In genomic region chr8:80821367-80822225, GRCm38 (mm10) we compare ENCODE assay signal across 17 mouse cellular contexts. TPM values are rescaled to one million over a fixed set of nuclear protein-coding genes. Genes with fewer than 3 reads are reported as not detected.
DNase-seq lines count a peak whose midpoint lies in the region; ATAC-seq and TF ChIP-seq lines count a peak whose summit lies in the region.
"Had no signal": no experiment of that assay in that cellular context is flagged by ENCODE, and none has a peak within 500 bp of the region (broad histone marks: within the 10 kb centered on the region; RNA-seq: fewer than 3 reads in every experiment).

No protein-coding gene starts in this region.

- H3K9me3 ChIP-seq in heart, embryonic 14.5 days (ENCODE audit: control insufficient read depth, low read length): no peaks in the 10 kb centered on the region
- no peaks in the 10 kb centered on the region for H3K9me3 ChIP-seq in liver, postnatal 0 days (ENCODE audit: low read length)
- H3K9me3 ChIP-seq in liver, embryonic 12.5 days (replicated peaks): no peaks in the 10 kb centered on the region
- no peaks in the 10 kb centered on the region for H3K9me3 ChIP-seq in kidney, embryonic 16.5 days (ENCODE audit: low read length)
- H3K9me3 ChIP-seq in stomach, embryonic 16.5 days (replicated peaks; ENCODE audit: control insufficient read depth, low read length): no peaks in the 10 kb centered on the region
- H3K9me3 ChIP-seq: G1E; midbrain, embryonic 10.5 days had no signal

- H3K4me2 ChIP-seq in heart, embryonic 14.5 days (ENCODE audit: low read length): peak overlapping the region; percentile 49
- H3K4me2 ChIP-seq in liver, postnatal 0 days (ENCODE audit: low read depth, low read length): peak overlapping the region; percentile 5; the same call in 1 of the 2 replicates
- no peak overlapping the region for H3K4me2 ChIP-seq in liver, embryonic 12.5 days
- H3K4me2 ChIP-seq in kidney, embryonic 16.5 days (replicated peaks; ENCODE audit: low read depth, low read length): no peak overlapping the region
- no peak overlapping the region for H3K4me2 ChIP-seq in stomach, embryonic 16.5 days (ENCODE audit: low read depth, low read length)

- H3K9ac ChIP-seq in heart, embryonic 14.5 days (ENCODE audit: low read length): peak overlapping the region; percentile 61
- no peak overlapping the region for H3K9ac ChIP-seq in liver, postnatal 0 days (replicated peaks)
- no peak overlapping the region for H3K9ac ChIP-seq in liver, embryonic 12.5 days
- no peak overlapping the region for H3K9ac ChIP-seq in kidney, embryonic 16.5 days (replicated peaks; ENCODE audit: low read length)
- H3K9ac ChIP-seq in stomach, embryonic 16.5 days (ENCODE audit: low read length): no peak overlapping the region
- H3K9ac ChIP-seq: forebrain, postnatal 0 days had no signal

- TF ChIP-seq EP300 in liver, postnatal 0 days (IDR thresholded peaks at IDR 0.05; ENCODE audit: low read depth): no peak

- 31% methylated on average over 12 of the region's 12 CpGs for WGBS in heart, embryonic 14.5 days
- WGBS in liver, postnatal 0 days (ENCODE audit: insufficient replicate concordance): 49% methylated on average over 12 of the region's 12 CpGs
- 70% methylated on average over 12 of the region's 12 CpGs for WGBS in liver, embryonic 12.5 days (ENCODE audit: insufficient replicate concordance)
- WGBS in kidney, embryonic 16.5 days: 59% methylated on average over 12 of the region's 12 CpGs
- 49% methylated on average over 12 of the region's 12 CpGs for WGBS in stomach, embryonic 16.5 days

- peak overlapping the region; percentile 77 to 94 for H3K27ac ChIP-seq in heart, embryonic 14.5 days (replicated peaks in 1 of 2; ENCODE audit: control insufficient read depth in 1 of 2, insufficient read depth in 1 of 2, low read depth in 2 of 2, low read length in 2 of 2)
- H3K27ac ChIP-seq in liver, postnatal 0 days (ENCODE audit: low read depth): peak overlapping the region; percentile 4; the same call in 1 of the 2 replicates
- no peak overlapping the region for H3K27ac ChIP-seq in liver, embryonic 12.5 days
- no peak overlapping the region for H3K27ac ChIP-seq in kidney, embryonic 16.5 days (ENCODE audit: low read length)
- peak overlapping the region; percentile 25; the same call in 1 of the 2 replicates for H3K27ac ChIP-seq in stomach, embryonic 16.5 days (ENCODE audit: low read length)
- H3K27ac ChIP-seq: midbrain, embryonic 10.5 days had no signal

- ATAC-seq in heart, embryonic 14.5 days (ENCODE audit: insufficient number of reproducible peaks, insufficient read depth, low FRiP score, low read depth): no peak
- no peak for ATAC-seq in liver, postnatal 0 days
- ATAC-seq in liver, embryonic 12.5 days: no peak
- peak; percentile 33; the same call in 1 of the 2 replicates for ATAC-seq in kidney, embryonic 16.5 days (ENCODE audit: low FRiP score, low TSS enrichment)
- 0 out of 2 replicates have a peak, but pooled peaks have one; percentile 49 for ATAC-seq in stomach, embryonic 16.5 days (ENCODE audit: insufficient read depth, low FRiP score)
- ATAC-seq: forebrain, postnatal 0 days; hindbrain, embryonic 16.5 days; lung, postnatal 0 days had no signal

- no peaks in the 10 kb centered on the region for H3K36me3 ChIP-seq in heart, embryonic 14.5 days (ENCODE audit: control insufficient read depth, insufficient read depth, low read length)
- no peaks in the 10 kb centered on the region for H3K36me3 ChIP-seq in liver, postnatal 0 days (replicated peaks; ENCODE audit: insufficient read depth, low read length)
- H3K36me3 ChIP-seq in liver, embryonic 12.5 days: peaks cover 33% of the 10 kb centered on the region; the same call in 1 of the 2 replicates
- H3K36me3 ChIP-seq in kidney, embryonic 16.5 days (ENCODE audit: insufficient read depth, low read length): no peaks in the 10 kb centered on the region
- no peaks in the 10 kb centered on the region for H3K36me3 ChIP-seq in stomach, embryonic 16.5 days (ENCODE audit: control insufficient read depth, insufficient read depth, low read length)
- H3K36me3 ChIP-seq: G1E; midbrain, embryonic 10.5 days had no signal

- DNase-seq in heart, adult 9 months (ENCODE audit: low spot score in 2 of 2): no peak
- DNase-seq in liver, postnatal 0 days: no peak
- no peak for DNase-seq in embryo, embryonic 10 days (ENCODE audit: low spot score)
- no peak for DNase-seq in adrenal gland, adult 2 months
- DNase-seq: adrenal gland, postnatal 36 days; cerebellum, postnatal 10 days; forebrain, postnatal 0 days; gastrocnemius, postnatal 25 days; layer of hippocampus, adult 9-11 months had no signal

- H3K4me1 ChIP-seq in heart, embryonic 14.5 days (ENCODE audit: control insufficient read depth in 2 of 2, insufficient read depth in 2 of 2, low read length in 2 of 2): peaks cover 34 to 81% of the 10 kb centered on the region in 2 experiments
- peaks cover 8% of the 10 kb centered on the region; the same call in 1 of the 2 replicates for H3K4me1 ChIP-seq in liver, postnatal 0 days (ENCODE audit: insufficient read depth)
- H3K4me1 ChIP-seq in liver, embryonic 12.5 days: peaks cover 21% of the 10 kb centered on the region; the same call in 1 of the 2 replicates
- peaks cover 50% of the 10 kb centered on the region for H3K4me1 ChIP-seq in kidney, embryonic 16.5 days (ENCODE audit: insufficient read depth, low read length)
- H3K4me1 ChIP-seq in stomach, embryonic 16.5 days (ENCODE audit: control insufficient read depth, insufficient read depth, low read length): peaks cover 32% of the 10 kb centered on the region

- TF ChIP-seq CTCF in liver, postnatal 0 days (IDR thresholded peaks at IDR 0.05; ENCODE audit: low read depth): no peak

- H3K4me3 ChIP-seq in heart, embryonic 14.5 days (ENCODE audit: control insufficient read depth in 1 of 2, insufficient read depth in 1 of 2, low read depth in 1 of 2, low read length in 2 of 2): no peak overlapping the region
- no peak overlapping the region for H3K4me3 ChIP-seq in liver, postnatal 0 days (ENCODE audit: low read depth, low read length)
- H3K4me3 ChIP-seq in liver, embryonic 12.5 days: no peak overlapping the region
- no peak overlapping the region for H3K4me3 ChIP-seq in kidney, embryonic 16.5 days (ENCODE audit: low read length)
- no peak overlapping the region for H3K4me3 ChIP-seq in stomach, embryonic 16.5 days (replicated peaks; ENCODE audit: low read length)
- H3K4me3 ChIP-seq: midbrain, embryonic 10.5 days had no signal

- H3K27me3 ChIP-seq in heart, embryonic 14.5 days (ENCODE audit: control insufficient read depth, insufficient read depth, low read length): no peaks in the 10 kb centered on the region
- H3K27me3 ChIP-seq in liver, postnatal 0 days (ENCODE audit: insufficient read depth, low read length): no peaks in the 10 kb centered on the region
- H3K27me3 ChIP-seq in liver, embryonic 12.5 days (replicated peaks): no peaks in the 10 kb centered on the region
- no peaks in the 10 kb centered on the region for H3K27me3 ChIP-seq in kidney, embryonic 16.5 days (ENCODE audit: insufficient read depth, low read length)
- no peaks in the 10 kb centered on the region for H3K27me3 ChIP-seq in stomach, embryonic 16.5 days (ENCODE audit: control insufficient read depth, insufficient read depth, low read length)

RNA-seq across cellular contexts. Expression of gene Gab1, which starts 58.7 kb away (rescaled TPM):
- polyA plus RNA-seq in heart, embryonic 14.5 days (2014; fragmentation: Nextera tagmentation; extraction: Ambion mirVana): 44.4 and 47.6 TPM in 2 replicates
- polyA plus RNA-seq in liver, postnatal 0 days (2015; fragmentation: Nextera tagmentation; extraction: Ambion mirVana): 3.8 and 3.9 TPM in 2 replicates
- polyA plus RNA-seq in liver, embryonic 12.5 days (2016; fragmentation: Nextera tagmentation; extraction: Ambion mirVana): 13.1 and 14.6 TPM in 2 replicates
- 14.7 and 15.6 TPM in 2 replicates for polyA plus RNA-seq in kidney, embryonic 16.5 days (2015; fragmentation: Nextera tagmentation; extraction: Ambion mirVana)
- 13.6 and 14.6 TPM in 2 replicates for polyA plus RNA-seq in stomach, embryonic 16.5 days (2015; fragmentation: Nextera tagmentation; extraction: Ambion mirVana)
- 10 to 100 TPM; 15.1 to 16.2 TPM for total RNA-seq in adrenal gland, adult 2 months (2021)
- polyA plus RNA-seq in adrenal gland, adult 2 months (2012; rRNA removed): 11.9 and 13.1 TPM in 2 replicates

Comparison
In these comparisons a context has a peak if more than half of its experiments do, and no peak if none do; other contexts are left out.
1. H3K27ac ChIP-seq: peak in heart, embryonic 14.5 days (2 of 2), liver, postnatal 0 days (single experiment) and stomach, embryonic 16.5 days (single experiment); none in liver, embryonic 12.5 days (single experiment) and kidney, embryonic 16.5 days (single experiment).
2. H3K4me2 ChIP-seq: peak in heart, embryonic 14.5 days (single experiment) and liver, postnatal 0 days (single experiment); none in liver, embryonic 12.5 days (single experiment), kidney, embryonic 16.5 days (single experiment) and stomach, embryonic 16.5 days (single experiment).
3. ATAC-seq: peak in kidney, embryonic 16.5 days (single experiment) and stomach, embryonic 16.5 days (single experiment); none in heart, embryonic 14.5 days (single experiment), liver, postnatal 0 days (single experiment) and liver, embryonic 12.5 days (single experiment).